Mouse (Mus musculus): ENCODE results near the gene Lhfpl3. TPM values are rescaled to one million over a fixed set of nuclear protein-coding genes. Genes with fewer than 3 reads are reported as not detected.

Lhfpl3 gene
- polyA plus RNA-seq, 1 experiment from 2014 or later = 0.17 TPM

Small RNA genes lying within 50 kb of the gene (microRNA-seq; reads per million reads assigned to microRNA genes)
- gene Gm28022 (ENCODE audit: borderline number of aligned reads) = not detected
- not detected for gene Gm44363 (ENCODE audit: borderline number of aligned reads)

Other genes starting within 250 kb of the Lhfpl3 start
- gene Orc5, start 195.6 kb upstream of the Lhfpl3 start, polyA plus RNA-seq (2014; fragmentation: Nextera tagmentation; extraction: Ambion mirVana) = 37.9 and 39.1 TPM in 2 replicates

All from heart, embryonic 11.5 days (tissue).